Mouse (Mus musculus) neural tube, embryonic 15.5 days (tissue): ENCODE measurements at regions not wholly inside any gene's neighbourhood (a gene's known extent, or its start where the extent isn't known, plus 50 kb on each side); places are given as distances from the start of the nearest gene placed in this dataset.

Experiments used
- ATAC-seq: fragments of 200-750 bp; cut with Nextera tagmentation; 2 replicates; pipeline ENCODE4 v1.8.0; 2017; ENCODE audit warnings: mild to moderate bottlenecking, moderate TSS enrichment, moderate library complexity; ENCODE audit not compliant: low FRiP score
- H3K27ac ChIP-seq: fragments of 300-500 bp; sonication (generic); replicated peaks from 2 replicates; pipeline ENCODE4 v1.5.1; 2015; ENCODE audit warnings: mild to moderate bottlenecking, inconsistent platforms
- H3K27me3 ChIP-seq: fragments of 300-500 bp; sonication (generic); replicated peaks from 2 replicates; pipeline ENCODE4 v1.6.1; 2015; ENCODE audit warnings: inconsistent platforms
- H3K36me3 ChIP-seq: fragments of 300-500 bp; sonication (generic); 2 replicates; pipeline ENCODE4 v1.6.1; 2015; ENCODE audit warnings: inconsistent platforms
- H3K4me1 ChIP-seq: fragments of 300-500 bp; sonication (generic); 2 replicates; pipeline ENCODE4 v1.6.1; 2015; ENCODE audit warnings: inconsistent platforms
- H3K4me2 ChIP-seq: fragments of 300-500 bp; sonication (generic); 2 replicates; pipeline ENCODE4 v1.6.1; 2015; ENCODE audit warnings: inconsistent platforms, mild to moderate bottlenecking, moderate library complexity
- H3K4me3 ChIP-seq: fragments of 300-500 bp; sonication (generic); replicated peaks from 2 replicates; pipeline ENCODE4 v1.5.1; 2015; ENCODE audit warnings: mild to moderate bottlenecking, inconsistent platforms
- H3K9ac ChIP-seq: fragments of 300-500 bp; sonication (generic); replicated peaks from 2 replicates; pipeline ENCODE4 v1.6.1; 2015; ENCODE audit warnings: mild to moderate bottlenecking, inconsistent platforms
- H3K9me3 ChIP-seq: fragments of 300-500 bp; sonication (generic); replicated peaks from 2 replicates; pipeline ENCODE4 v1.6.1; 2016; ENCODE audit warnings: inconsistent platforms
- WGBS: fragments of 180-500 bp; shearing (Covaris S2); methylation state at CpG from one replicate; pipeline ENCODE4 v1.1.7; 2015; ENCODE audit warnings: mixed read lengths; 5-methylcytosine and 5-hydroxymethylcytosine counted together

DNA sequence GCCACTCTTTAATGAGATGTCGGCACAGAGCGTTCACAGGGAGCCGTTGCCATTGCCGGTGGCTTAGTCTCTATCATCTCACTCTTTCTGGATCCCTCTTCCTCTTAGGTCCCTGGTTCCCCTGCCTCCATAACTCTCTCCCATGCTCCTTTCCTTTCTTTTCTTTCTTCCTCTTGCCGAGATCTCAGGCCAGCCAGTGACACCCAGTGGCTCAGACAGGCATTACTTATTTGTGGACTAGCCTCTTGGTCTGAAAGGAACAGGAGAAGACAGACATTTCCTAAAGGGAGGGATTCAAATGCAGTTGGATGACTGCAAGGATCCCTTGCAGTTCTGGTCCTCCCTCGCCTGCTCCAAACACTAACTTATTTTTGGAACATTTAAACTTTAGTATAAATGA, 180.5 kb upstream of the Ado start:
- no peak overlapping the region for H3K27ac ChIP-seq
- no peak overlapping the region for H3K4me3 ChIP-seq
- no peaks in the 10 kb centered on the region for H3K4me1 ChIP-seq
- H3K4me2 ChIP-seq: no peak overlapping the region
- no peaks in the 10 kb centered on the region for H3K36me3 ChIP-seq
- no peak for ATAC-seq
- WGBS: 57% methylated on average over 6 of the region's 6 CpGs
- H3K27me3 ChIP-seq: no peaks in the 10 kb centered on the region; the same call in 1 of the 2 replicates
- no peak overlapping the region for H3K9ac ChIP-seq
- no peaks in the 10 kb centered on the region for H3K9me3 ChIP-seq

DNA sequence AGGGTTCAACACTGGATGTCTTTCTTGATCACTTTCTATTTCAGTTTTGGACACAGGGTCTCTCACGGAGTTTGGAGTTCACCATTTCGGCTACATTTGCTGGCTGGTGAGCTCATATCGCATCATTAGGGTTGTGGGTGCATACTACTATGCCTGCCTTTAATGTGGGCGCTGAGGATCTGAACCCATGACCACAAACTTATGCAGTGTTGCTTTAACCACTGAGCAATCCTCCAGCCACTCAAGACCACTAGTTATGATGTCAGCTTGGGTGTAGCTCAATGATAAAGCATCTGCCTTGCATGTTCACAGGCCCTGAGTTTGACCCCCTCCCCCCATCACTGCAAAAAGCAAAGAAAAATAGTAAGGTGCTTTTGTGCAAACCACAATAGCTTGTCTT, 178.8 kb upstream of the Ado start:
- no peaks in the 10 kb centered on the region for H3K9me3 ChIP-seq
- H3K4me2 ChIP-seq: no peak overlapping the region
- H3K4me1 ChIP-seq: no peaks in the 10 kb centered on the region
- no peak for ATAC-seq
- H3K4me3 ChIP-seq: no peak overlapping the region
- 92% methylated on average over 4 of the region's 4 CpGs for WGBS
- H3K36me3 ChIP-seq: no peaks in the 10 kb centered on the region
- no peak overlapping the region for H3K27ac ChIP-seq
- H3K9ac ChIP-seq: no peak overlapping the region
- peaks cover 6% of the 10 kb centered on the region for H3K27me3 ChIP-seq

DNA sequence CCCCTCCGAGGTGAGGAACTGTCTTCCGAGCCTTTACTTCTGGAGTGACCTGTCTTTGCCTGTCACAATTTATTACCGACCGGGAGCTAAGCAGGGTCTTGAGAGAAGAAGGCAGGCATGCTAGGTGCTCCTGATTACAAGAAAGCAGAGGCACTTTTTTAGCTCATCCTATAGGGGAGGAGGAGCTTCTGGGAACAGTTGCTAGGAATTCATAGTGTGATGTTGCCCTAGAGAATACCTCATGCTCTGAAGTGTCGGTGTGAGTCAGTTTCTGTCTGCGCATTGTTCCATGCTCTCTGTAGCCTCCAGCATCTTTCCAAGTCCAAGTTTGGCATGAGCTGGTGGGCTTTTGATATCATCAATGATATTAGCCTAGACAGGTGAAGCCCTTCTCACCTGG, 178.0 kb upstream of the Ado start:
- H3K27me3 ChIP-seq: peaks cover 11% of the 10 kb centered on the region
- H3K9ac ChIP-seq: no peak overlapping the region
- ATAC-seq: no peak
- H3K36me3 ChIP-seq: no peaks in the 10 kb centered on the region
- H3K9me3 ChIP-seq: no peaks in the 10 kb centered on the region
- H3K4me2 ChIP-seq: no peak overlapping the region
- WGBS: 83% methylated on average over 6 of the region's 6 CpGs
- H3K27ac ChIP-seq: no peak overlapping the region
- no peaks in the 10 kb centered on the region for H3K4me1 ChIP-seq
- H3K4me3 ChIP-seq: no peak overlapping the region

DNA sequence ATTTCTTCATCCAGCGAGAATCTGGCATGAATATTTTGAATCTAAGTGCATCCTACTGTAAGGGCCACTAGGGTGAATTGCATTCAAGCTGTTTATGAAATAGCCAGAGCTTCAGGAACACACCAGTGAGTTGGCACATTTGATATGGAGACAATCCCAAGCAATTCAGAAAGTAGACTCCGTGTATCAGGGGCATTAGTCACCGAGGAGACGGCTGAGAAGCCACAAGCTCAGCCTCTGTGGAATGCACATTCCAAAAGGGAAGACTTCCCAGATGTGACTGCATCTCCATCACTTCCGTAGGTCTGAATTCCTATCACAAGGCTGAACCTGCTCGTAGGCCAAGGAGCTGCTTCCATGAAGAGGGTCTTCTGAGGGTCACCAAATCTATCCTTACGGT, 177.6 kb upstream of the Ado start:
- Histone ChIP-seq H3K4me3 (no peak overlapping the region), H3K4me1 (no peaks in the 10 kb centered on the region), H3K4me2 (no peak overlapping the region), H3K9ac (no peak overlapping the region), H3K9me3 (no peaks in the 10 kb centered on the region), H3K36me3 (no peaks in the 10 kb centered on the region), H3K27ac (no peak overlapping the region), H3K27me3 (peaks cover 11% of the 10 kb centered on the region)
- WGBS: 87% methylated on average over 7 of the region's 7 CpGs
- no peak for ATAC-seq

DNA sequence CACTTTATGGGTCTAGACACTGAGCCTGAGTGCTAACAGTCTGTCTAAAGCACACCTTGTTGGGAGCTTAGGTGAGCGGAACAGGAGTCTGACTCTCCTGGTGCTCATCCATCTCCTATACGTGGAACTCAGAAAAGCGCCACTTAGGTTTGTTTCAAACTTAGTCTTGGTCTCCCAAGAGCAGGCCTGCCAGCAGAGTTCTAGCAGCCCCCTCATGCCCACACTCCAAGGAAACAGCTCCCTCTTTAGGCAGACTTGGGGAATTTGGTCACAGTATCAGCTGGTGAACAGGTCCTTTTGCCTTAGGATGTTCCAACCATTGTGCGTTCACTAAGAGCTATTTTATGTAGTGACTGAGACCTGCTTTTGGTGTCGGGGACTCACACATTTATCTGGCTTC, 173.0 kb upstream of the Ado start:
- ATAC-seq: no peak
- no peak overlapping the region for H3K27ac ChIP-seq
- WGBS: 51% methylated on average over 5 of the region's 5 CpGs
- H3K36me3 ChIP-seq: no peaks in the 10 kb centered on the region
- H3K4me1 ChIP-seq: no peaks in the 10 kb centered on the region
- H3K9me3 ChIP-seq: no peaks in the 10 kb centered on the region
- H3K4me3 ChIP-seq: no peak overlapping the region
- peaks cover 11% of the 10 kb centered on the region for H3K27me3 ChIP-seq
- H3K4me2 ChIP-seq: no peak overlapping the region
- H3K9ac ChIP-seq: no peak overlapping the region

DNA sequence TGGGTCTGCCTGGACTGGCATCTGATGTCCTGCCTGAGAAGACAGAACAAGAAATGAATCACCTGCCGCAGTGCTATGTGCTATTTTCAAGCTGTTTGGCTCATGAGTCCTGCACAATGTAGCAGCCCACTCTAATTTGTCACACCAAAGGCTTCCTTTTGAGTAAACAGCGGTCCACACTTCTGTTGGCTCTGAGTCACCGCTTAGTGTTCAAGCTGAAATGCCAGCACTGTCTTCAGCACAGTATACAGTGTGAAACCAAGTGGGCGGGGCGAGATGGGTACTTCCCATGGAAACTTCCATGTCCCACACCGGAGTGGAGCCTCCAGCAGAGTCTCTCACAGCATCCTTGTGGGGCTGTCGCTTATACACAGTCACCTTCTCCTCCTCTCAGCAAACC, 168.8 kb upstream of the Ado start:
- no peak overlapping the region for H3K4me2 ChIP-seq
- no peaks in the 10 kb centered on the region for H3K4me1 ChIP-seq
- H3K9ac ChIP-seq: no peak overlapping the region
- H3K27me3 ChIP-seq: peaks cover 4% of the 10 kb centered on the region
- no peak overlapping the region for H3K27ac ChIP-seq
- H3K36me3 ChIP-seq: no peaks in the 10 kb centered on the region
- H3K4me3 ChIP-seq: no peak overlapping the region
- 87% methylated on average over 7 of the region's 7 CpGs for WGBS
- no peak for ATAC-seq
- no peaks in the 10 kb centered on the region for H3K9me3 ChIP-seq

DNA sequence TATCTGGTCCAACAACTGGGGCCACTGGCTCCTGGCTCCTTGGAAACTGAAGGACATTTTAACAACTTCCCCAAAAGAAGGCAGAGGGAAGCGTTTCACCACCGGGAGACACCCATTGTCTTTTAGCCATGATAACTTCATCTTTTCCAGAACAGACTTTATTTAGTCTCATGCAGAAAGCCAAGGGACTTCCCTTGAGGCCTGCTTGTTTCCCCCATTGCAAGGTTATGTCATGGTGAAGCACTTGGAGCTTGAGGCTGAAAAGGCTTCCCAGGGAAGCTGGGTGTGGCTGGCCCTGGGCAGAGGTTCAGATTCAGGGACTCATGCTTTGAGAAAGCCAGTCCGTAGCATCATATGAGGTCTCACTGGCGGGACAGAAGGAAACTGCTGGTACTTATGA, 166.3 kb upstream of the Ado start:
- H3K4me2 ChIP-seq: no peak overlapping the region
- no peak overlapping the region for H3K9ac ChIP-seq
- no peaks in the 10 kb centered on the region for H3K36me3 ChIP-seq
- no peak for ATAC-seq
- H3K4me1 ChIP-seq: no peaks in the 10 kb centered on the region
- WGBS: 82% methylated on average over 4 of the region's 4 CpGs
- H3K9me3 ChIP-seq: no peaks in the 10 kb centered on the region
- H3K4me3 ChIP-seq: no peak overlapping the region
- no peak overlapping the region for H3K27ac ChIP-seq
- no peaks in the 10 kb centered on the region for H3K27me3 ChIP-seq

DNA sequence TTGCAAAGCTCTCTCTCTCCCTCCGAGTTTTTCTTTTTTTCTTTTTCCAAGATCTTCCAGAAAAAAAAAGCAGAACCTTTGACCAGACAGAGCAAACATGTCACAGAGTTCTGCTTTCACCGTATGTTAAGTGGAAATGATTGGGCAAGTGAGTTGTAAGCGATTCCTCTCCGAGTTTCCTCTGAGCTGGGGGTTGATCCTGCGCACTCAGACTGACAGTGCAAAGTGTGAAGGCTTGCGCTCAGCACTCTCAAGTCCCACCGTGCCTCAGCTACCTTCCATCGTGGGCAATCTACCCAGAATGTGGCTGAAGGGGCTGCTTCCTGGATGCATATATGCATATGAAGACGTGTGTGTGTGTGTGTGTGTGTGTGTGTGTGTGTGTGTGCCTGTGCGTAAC, 164.3 kb upstream of the Ado start:
- no peaks in the 10 kb centered on the region for H3K36me3 ChIP-seq
- H3K4me3 ChIP-seq: no peak overlapping the region
- no peak for ATAC-seq
- H3K27ac ChIP-seq: no peak overlapping the region
- H3K4me2 ChIP-seq: no peak overlapping the region
- no peaks in the 10 kb centered on the region for H3K27me3 ChIP-seq
- no peak overlapping the region for H3K9ac ChIP-seq
- no peaks in the 10 kb centered on the region for H3K9me3 ChIP-seq
- WGBS: 87% methylated on average over 10 of the region's 10 CpGs
- no peaks in the 10 kb centered on the region for H3K4me1 ChIP-seq

DNA sequence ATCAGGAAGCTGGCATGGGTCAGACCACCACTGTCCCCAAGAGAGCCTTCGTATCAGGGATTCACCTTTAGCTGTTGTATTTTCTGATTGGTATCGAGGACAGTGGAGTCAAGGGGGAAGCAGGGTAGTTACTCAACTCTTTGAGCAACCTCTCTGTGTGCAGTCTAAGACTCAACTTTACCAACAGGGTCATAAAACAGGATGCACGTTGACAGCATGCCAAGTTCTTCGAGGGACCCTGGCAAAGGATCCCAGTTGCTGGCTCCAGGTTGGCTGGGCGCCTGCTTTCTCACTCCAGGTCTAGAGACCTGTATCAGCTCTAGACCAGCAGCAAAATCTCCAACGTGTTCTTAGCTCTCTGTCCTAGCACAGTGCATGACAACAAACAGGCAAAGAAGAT, 163.9 kb upstream of the Ado start:
- Histone ChIP-seq H3K36me3 (no peaks in the 10 kb centered on the region), H3K9ac (no peak overlapping the region), H3K4me3 (no peak overlapping the region), H3K4me2 (no peak overlapping the region), H3K4me1 (no peaks in the 10 kb centered on the region), H3K27ac (no peak overlapping the region), H3K9me3 (no peaks in the 10 kb centered on the region), H3K27me3 (no peaks in the 10 kb centered on the region)
- no peak for ATAC-seq
- 70% methylated on average over 6 of the region's 6 CpGs for WGBS

DNA sequence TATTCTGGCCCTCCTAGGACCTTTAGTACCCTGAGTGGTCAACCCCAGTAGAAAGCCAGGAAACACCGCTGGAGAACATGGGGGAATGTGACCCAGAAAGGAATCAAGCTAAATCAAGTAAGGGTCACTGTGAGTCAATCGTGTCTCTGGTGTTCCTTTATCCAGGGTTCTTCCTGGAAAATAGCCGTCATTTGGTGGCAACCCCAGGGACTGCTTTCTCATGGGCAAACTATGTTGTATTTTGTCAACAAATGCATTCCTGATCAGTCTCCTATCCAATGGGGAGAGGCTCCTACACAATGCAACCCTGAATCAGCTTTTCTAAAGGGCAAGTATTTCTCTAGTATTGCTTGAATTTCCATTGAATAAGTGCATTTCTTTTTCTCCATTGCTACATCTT, 163.2 kb upstream of the Ado start:
- no peaks in the 10 kb centered on the region for H3K27me3 ChIP-seq
- H3K4me2 ChIP-seq: no peak overlapping the region
- ATAC-seq: no peak
- no peaks in the 10 kb centered on the region for H3K9me3 ChIP-seq
- H3K36me3 ChIP-seq: no peaks in the 10 kb centered on the region
- H3K4me1 ChIP-seq: no peaks in the 10 kb centered on the region
- H3K27ac ChIP-seq: no peak overlapping the region
- H3K9ac ChIP-seq: no peak overlapping the region
- WGBS: 91% methylated on average over 3 of the region's 3 CpGs
- no peak overlapping the region for H3K4me3 ChIP-seq

DNA sequence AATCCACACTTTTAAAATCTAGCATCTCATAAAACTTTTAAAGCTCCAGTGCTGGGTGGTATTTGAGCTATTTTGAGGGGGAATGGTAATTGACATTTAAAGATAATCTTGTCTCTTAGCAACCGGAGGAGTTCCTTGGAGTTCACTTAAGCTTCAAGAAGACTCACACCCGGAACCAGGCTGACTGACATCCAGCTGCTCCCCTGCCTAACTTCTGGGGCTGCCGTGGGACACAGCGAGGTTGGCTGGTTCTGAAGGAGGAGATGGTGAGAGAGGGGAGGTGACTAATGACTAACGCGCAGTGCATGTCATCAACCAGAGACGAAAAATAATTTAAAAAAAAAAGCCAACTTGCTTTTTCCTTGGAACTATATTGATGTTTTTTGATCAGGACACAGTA, 157.7 kb upstream of the Ado start:
- Histone ChIP-seq H3K4me3 (no peak overlapping the region), H3K36me3 (no peaks in the 10 kb centered on the region), H3K4me2 (no peak overlapping the region), H3K4me1 (no peaks in the 10 kb centered on the region), H3K27ac (no peak overlapping the region), H3K9me3 (no peaks in the 10 kb centered on the region), H3K27me3 (no peaks in the 10 kb centered on the region), H3K9ac (no peak overlapping the region)
- 81% methylated on average over 7 of the region's 7 CpGs for WGBS
- no peak for ATAC-seq

DNA sequence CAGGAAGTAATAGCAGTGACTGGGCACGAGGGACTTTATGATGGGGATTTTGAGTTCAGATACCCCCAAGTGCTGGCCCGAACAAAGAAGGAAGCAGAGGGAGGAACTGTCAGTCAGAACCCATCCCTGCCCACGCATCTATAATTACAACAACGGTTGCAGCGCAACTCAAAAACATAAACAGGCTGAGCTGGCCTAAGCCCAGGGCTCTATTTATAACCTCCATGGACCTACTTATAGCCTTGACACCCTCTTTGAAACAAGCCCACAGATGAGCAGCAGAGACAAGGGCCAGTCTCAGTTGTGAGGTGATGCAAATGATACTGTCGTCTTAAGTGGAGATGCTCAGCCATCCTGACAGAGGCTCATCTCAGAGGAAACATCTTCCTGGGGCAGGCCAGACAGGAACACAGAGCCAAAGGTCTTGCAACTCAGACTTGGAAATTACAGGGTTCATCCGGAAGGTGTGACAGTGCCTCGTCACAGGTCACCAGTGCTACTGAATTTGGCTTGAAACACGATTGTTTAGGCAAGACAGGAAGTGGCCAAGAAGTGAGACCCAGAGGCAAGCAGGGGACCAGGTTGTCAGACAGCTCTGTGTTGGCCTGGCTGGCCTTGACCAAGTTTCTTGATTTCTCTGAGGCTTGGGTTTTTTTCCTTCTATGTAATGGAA, 154.2 kb upstream of the Ado start:
- H3K9ac ChIP-seq: no peak overlapping the region
- 78% methylated on average over 9 of the region's 9 CpGs for WGBS
- no peak for ATAC-seq
- H3K9me3 ChIP-seq: no peaks in the 10 kb centered on the region
- H3K4me3 ChIP-seq: no peak overlapping the region
- H3K27me3 ChIP-seq: no peaks in the 10 kb centered on the region
- no peaks in the 10 kb centered on the region for H3K4me1 ChIP-seq
- no peak overlapping the region for H3K27ac ChIP-seq
- H3K4me2 ChIP-seq: no peak overlapping the region
- no peaks in the 10 kb centered on the region for H3K36me3 ChIP-seq
